Mouse (Mus musculus) spleen, embryonic (tissue): ENCODE results near the gene Gm9639.
"Not testable (repeated sequence)": the region's sequence is repeated elsewhere in the genome, so short reads cannot be mapped to it uniquely, and the experiment has no call there.

Source experiments
- CTCF ChIA-PET: fragments of 350-600 bp; sonication (Branson Sonifier 250); formaldehyde crosslinking; loops from one replicate; lab custom pipeline; 2022; lab: Charles Lee

Gm9639 gene

DNA sequence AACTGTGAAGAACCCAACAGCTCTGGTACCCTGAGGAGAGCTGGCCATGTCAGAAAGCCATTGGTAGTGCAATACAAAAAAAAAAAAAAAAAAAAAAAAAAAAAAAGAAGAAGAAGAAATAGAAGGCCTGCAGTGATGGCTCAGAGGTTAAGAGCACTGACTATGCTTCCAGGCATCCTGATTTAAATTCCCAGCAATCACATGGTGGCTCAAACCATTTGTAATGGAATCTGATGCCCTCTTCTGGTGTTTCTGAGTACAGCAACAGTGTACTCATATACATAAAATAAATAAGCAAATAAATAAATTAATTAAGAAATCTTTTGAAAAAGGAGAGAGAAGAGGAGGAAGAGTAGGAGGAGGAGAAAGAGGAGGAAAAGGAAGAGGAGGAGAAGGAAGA is 41.4 kb downstream of the Gm9639 start:
- CTCF ChIA-PET = no interaction called here

DNA sequence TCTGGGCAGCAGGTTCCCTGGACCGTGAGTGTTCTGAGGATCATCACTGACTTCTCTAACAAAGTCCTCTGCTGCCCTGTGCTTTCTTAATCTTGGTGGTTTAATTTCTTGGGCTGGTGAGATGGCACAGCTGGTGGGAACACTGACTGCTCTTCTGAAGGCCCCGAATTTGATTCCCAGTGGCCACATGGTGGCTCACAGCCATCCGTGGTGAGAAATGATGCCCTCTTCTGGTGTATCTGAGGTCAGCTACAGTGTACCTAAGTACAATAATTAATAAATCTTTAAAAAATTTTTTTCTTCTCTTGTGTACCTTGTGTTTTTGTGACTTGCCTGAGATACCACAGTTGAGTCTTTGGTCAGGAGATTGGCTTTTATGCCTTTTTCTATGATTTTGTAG is 42.6 kb downstream of the Gm9639 start:
- CTCF ChIA-PET = not testable (repeated sequence)

DNA sequence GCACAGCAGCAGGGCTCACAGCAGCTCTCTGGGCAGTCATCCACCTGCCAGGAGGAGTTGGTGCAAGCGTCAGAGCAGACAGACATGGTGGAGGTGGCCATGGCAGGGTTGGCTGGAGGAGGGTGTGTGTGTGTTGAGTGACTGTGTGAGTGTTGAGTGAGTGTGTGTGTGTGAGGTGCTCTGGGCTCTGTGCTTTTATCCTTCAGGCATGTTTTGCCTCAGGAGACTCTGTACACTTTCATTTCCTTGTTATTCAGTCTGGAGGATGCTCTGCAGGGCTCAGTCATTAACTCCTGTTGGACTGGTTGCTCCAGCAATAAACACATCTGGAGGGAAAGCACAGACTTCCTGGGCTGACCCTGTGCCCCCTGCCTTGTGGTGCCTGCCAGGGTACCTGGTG is 43.6 kb downstream of the Gm9639 start, which contains the start of gene Gm9736:
TSS of gene Gm9736 (minus strand) at position 101 of the 400 bp plus-strand sequence.
- CTCF ChIA-PET = not testable (repeated sequence)

DNA sequence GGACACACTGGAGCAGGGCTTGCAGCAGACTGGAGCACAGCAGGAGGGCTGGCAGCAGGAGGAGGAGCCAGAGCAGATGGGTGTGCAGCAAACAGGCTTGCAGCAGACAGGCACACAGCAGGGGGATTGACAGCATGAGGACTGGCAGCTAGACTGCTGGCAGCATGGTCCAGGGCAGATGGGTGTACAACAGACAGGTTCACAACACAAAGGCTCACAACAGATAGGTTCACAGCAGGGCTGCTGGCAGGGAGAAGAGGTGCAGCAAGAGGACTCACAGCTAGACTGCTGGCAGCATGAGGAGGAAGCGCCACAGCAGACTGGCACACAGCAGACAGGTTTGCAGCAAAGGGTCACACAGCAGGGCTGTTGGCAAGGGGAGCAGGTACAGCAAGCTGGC is 44.2 kb downstream of the Gm9639 start:
- CTCF ChIA-PET = not testable (repeated sequence)
